In the genomic region with DNA sequence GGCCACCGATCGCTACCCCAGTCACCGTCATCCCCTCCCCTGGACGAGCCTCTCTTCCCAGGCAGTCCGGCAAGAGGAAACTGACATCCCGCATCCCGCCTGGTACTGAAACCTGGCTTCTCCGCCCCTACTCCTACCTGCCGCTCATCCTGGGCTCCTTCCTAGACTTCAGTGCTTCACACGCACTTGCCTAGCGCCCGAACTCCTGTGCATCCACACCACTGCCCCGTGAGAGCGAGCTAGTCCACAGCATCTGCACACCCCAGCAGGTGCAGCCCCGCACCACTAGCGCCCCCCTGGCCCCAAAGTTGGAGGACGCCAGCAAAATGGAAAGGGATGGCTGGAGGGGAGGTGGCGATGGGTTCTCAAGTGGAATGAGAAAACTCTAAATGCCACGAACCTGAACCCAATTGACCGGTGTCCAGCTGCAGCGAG, we compare ENCODE assay signal across 9 mouse cellular contexts. TPM values are rescaled to one million over a fixed set of nuclear protein-coding genes. Genes with fewer than 3 reads are reported as not detected.
DNase-seq lines count a peak whose midpoint lies in the region; ATAC-seq lines count a peak whose summit lies in the region.
"Had no signal": no experiment of that assay in that cellular context is flagged by ENCODE, and none has a peak within 500 bp of the region (broad histone marks: within the 10 kb centered on the region; RNA-seq: fewer than 3 reads in every experiment).

No protein-coding gene starts in this region.

- no peak; the same call in 1 of the 2 replicates for ATAC-seq in heart, embryonic 14.5 days (ENCODE audit: insufficient number of reproducible peaks, insufficient read depth, low FRiP score, low read depth)
- ATAC-seq in lung, embryonic 15.5 days (ENCODE audit: borderline replicate concordance, extremely low read depth, low FRiP score, low TSS enrichment), result peak; percentile 17; the same call in 1 of the 2 replicates

- DNase-seq in kidney, adult 9 months, result peak; percentile 17
- DNase-seq in kidney, adult 8-10 months, result no peak
- peak; percentile 72 for DNase-seq in embryo, embryonic 11 days
- peak; percentile 37 to 59 for DNase-seq in layer of hippocampus, adult 18-20 months (ENCODE audit: low spot score in 2 of 2)
- DNase-seq in retina, postnatal 1 day, result peak; percentile 75
- DNase-seq in adrenal gland, postnatal 25 days, result no peak

- H3K9me3 ChIP-seq in heart, embryonic 14.5 days (ENCODE audit: control insufficient read depth, low read length), result no peaks in the 10 kb centered on the region
- H3K9me3 ChIP-seq in lung, embryonic 15.5 days, result no peaks in the 10 kb centered on the region

- H3K4me1 ChIP-seq in heart, embryonic 14.5 days (ENCODE audit: control insufficient read depth in 2 of 2, insufficient read depth in 2 of 2, low read length in 2 of 2), result peaks cover 8 to 31% of the 10 kb centered on the region in 2 experiments; a peak in 3 of 4 replicates
- peaks cover 39% of the 10 kb centered on the region for H3K4me1 ChIP-seq in lung, embryonic 15.5 days

- peak overlapping the region; percentile 54 to 58 for H3K4me3 ChIP-seq in heart, embryonic 14.5 days (ENCODE audit: control insufficient read depth in 1 of 2, insufficient read depth in 1 of 2, low read depth in 1 of 2, low read length in 2 of 2)
- peak overlapping the region; percentile 49 for H3K4me3 ChIP-seq in lung, embryonic 15.5 days

- H3K9ac ChIP-seq in heart, embryonic 14.5 days (ENCODE audit: low read length), result peak overlapping the region; percentile 63
- H3K9ac ChIP-seq in lung, embryonic 15.5 days, result peak overlapping the region; percentile 38; the same call in 1 of the 2 replicates

- under 1% methylated on average over 21 of the region's 21 CpGs for WGBS in heart, embryonic 14.5 days
- WGBS in lung, embryonic 15.5 days, result 0% methylated on average over 21 of the region's 21 CpGs

- peak overlapping the region; percentile 100 for H3K4me2 ChIP-seq in heart, embryonic 14.5 days (ENCODE audit: low read length)
- peak overlapping the region; percentile 99 for H3K4me2 ChIP-seq in lung, embryonic 15.5 days

- peaks cover 35% of the 10 kb centered on the region for H3K27me3 ChIP-seq in heart, embryonic 14.5 days (ENCODE audit: control insufficient read depth, insufficient read depth, low read length)
- peaks cover 71% of the 10 kb centered on the region for H3K27me3 ChIP-seq in lung, embryonic 15.5 days

- H3K36me3 ChIP-seq in heart, embryonic 14.5 days (ENCODE audit: control insufficient read depth, insufficient read depth, low read length), result no peaks in the 10 kb centered on the region
- no peaks in the 10 kb centered on the region for H3K36me3 ChIP-seq in lung, embryonic 15.5 days
- H3K36me3 ChIP-seq: G1E had no signal

- H3K27ac ChIP-seq in heart, embryonic 14.5 days (replicated peaks in 1 of 2; ENCODE audit: control insufficient read depth in 1 of 2, insufficient read depth in 1 of 2, low read depth in 2 of 2, low read length in 2 of 2), result no peak overlapping the region
- H3K27ac ChIP-seq in lung, embryonic 15.5 days, result no peak overlapping the region

RNA-seq across cellular contexts. Expression of gene Gfra1, which starts 0.6 kb away (rescaled TPM):
- polyA plus RNA-seq in heart, embryonic 14.5 days (2014; fragmentation: Nextera tagmentation; extraction: Ambion mirVana), result 2.2 and 3.2 TPM in 2 replicates
- 10 to 100 TPM; 59.7 to 68.9 TPM for total RNA-seq in layer of hippocampus, adult 18-20 months (2021)
- polyA plus RNA-seq in lung, embryonic 15.5 days (2015; fragmentation: Nextera tagmentation; extraction: Ambion mirVana), result 7.9 and 9.5 TPM in 2 replicates
- total RNA-seq in adrenal gland, postnatal 25 days (2021), result 1.5 and 2.0 TPM in 2 replicates
- polyA plus RNA-seq: G1E had no signal

RNA-seq across cellular contexts. Expression of gene Ccdc172, which starts 56.7 kb away (rescaled TPM):
- not detected in 2 replicates for polyA plus RNA-seq in heart, embryonic 14.5 days (2014; fragmentation: Nextera tagmentation; extraction: Ambion mirVana)
- total RNA-seq in layer of hippocampus, adult 18-20 months (2021), result not detected
- not detected in 2 replicates for polyA plus RNA-seq in lung, embryonic 15.5 days (2015; fragmentation: Nextera tagmentation; extraction: Ambion mirVana)
- not detected in 2 replicates for total RNA-seq in adrenal gland, postnatal 25 days (2021)
- total RNA-seq: G1E had no signal
- polyA plus RNA-seq: G1E had no signal

Comparison
In these comparisons a context has a peak if more than half of its experiments do, and no peak if none do; other contexts are left out.
1. DNase-seq: peak in kidney, adult 9 months (single experiment), embryo, embryonic 11 days (single experiment), layer of hippocampus, adult 18-20 months (2 of 2) and retina, postnatal 1 day (single experiment); none in kidney, adult 8-10 months (0 of 2) and adrenal gland, postnatal 25 days (single experiment).
2. RNA of gene Gfra1, which starts 0.6 kb away (total RNA-seq): 59.7 to 68.9 TPM in layer of hippocampus, adult 18-20 months; 1.5 to 2.0 TPM in adrenal gland, postnatal 25 days; every median in the first group is over 10 times any median in the second.